Mouse (Mus musculus) heart, embryonic 15.5 days (tissue): ENCODE data around the gene Scpep1. TPM values are rescaled to one million over a fixed set of nuclear protein-coding genes. Genes with fewer than 3 reads are reported as not detected.

Experiments used
- ATAC-seq: fragments of 200-750 bp; cut with Nextera tagmentation; replicated peaks from 2 replicates; pipeline ENCODE4 v1.8.0; 2017; ENCODE audit warnings: low read depth, moderate TSS enrichment; ENCODE audit not compliant: insufficient number of reproducible peaks, insufficient read depth, low FRiP score
- H3K27ac ChIP-seq: fragments of 300-500 bp; sonication (generic); 2 replicates; pipeline ENCODE4 v1.5.1; 2015; ENCODE audit warnings: mild to moderate bottlenecking, inconsistent platforms
- H3K27me3 ChIP-seq: fragments of 300-500 bp; sonication (generic); 2 replicates; pipeline ENCODE4 v1.6.1; 2015; ENCODE audit warnings: inconsistent platforms
- H3K36me3 ChIP-seq: fragments of 300-500 bp; sonication (generic); 2 replicates; pipeline ENCODE4 v1.6.1; 2015; ENCODE audit warnings: mild to moderate bottlenecking, inconsistent platforms
- H3K4me1 ChIP-seq: fragments of 300-500 bp; sonication (generic); replicated peaks from 2 replicates; pipeline ENCODE4 v1.6.1; 2015; ENCODE audit warnings: inconsistent platforms
- H3K4me2 ChIP-seq: fragments of 300-500 bp; sonication (generic); 2 replicates; pipeline ENCODE4 v1.6.1; 2015; ENCODE audit warnings: inconsistent platforms, mild to moderate bottlenecking, moderate library complexity
- H3K4me3 ChIP-seq: fragments of 300-500 bp; sonication (generic); 2 replicates; pipeline ENCODE4 v1.5.1; 2015; ENCODE audit warnings: mild to moderate bottlenecking, inconsistent platforms
- H3K9ac ChIP-seq: fragments of 300-500 bp; sonication (generic); 2 replicates; pipeline ENCODE4 v1.6.1; 2015; ENCODE audit warnings: mild to moderate bottlenecking, inconsistent platforms
- H3K9me3 ChIP-seq: fragments of 300-500 bp; sonication (generic); replicated peaks from 2 replicates; pipeline ENCODE4 v1.6.1; 2016; ENCODE audit warnings: inconsistent platforms
- WGBS: fragments of 180-500 bp; shearing (Covaris S2); methylation state at CpG from one replicate; pipeline ENCODE4 v1.1.7; 2015; ENCODE audit warnings: mixed read lengths; 5-methylcytosine and 5-hydroxymethylcytosine counted together
- polyA plus RNA-seq: library from polyadenylated mRNA; unstranded; fragments of >200 nt; fragmentation: Nextera tagmentation; extraction: Ambion mirVana; gene quantifications from 2 replicates; pipeline ENCODE4 v1.2.1, GENCODE M21; 2015

Gene Scpep1
- polyA plus RNA-seq, 1 experiment from 2014 or later = 44.2 TPM

DNA sequence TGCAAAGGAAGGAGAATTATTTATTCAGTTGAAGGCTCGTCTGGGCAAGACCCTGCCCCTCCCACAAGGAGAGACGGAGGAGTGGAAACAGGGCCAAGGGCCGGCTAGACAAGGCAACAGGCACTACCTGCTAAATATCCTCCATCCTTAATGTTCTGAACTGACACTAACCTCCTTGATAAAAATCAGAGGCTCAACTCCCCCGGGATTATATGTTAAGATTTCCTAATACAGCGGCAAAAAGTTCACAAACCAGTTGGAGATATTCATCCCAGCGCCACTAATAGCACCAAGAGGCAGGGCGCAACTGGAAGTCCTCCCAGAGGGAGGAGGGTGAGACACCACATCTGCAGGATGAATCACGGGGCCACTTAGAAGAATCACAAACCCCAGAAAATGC lies 6.4 kb downstream of the Scpep1 start:
- no peaks in the 10 kb centered on the region for H3K4me1 ChIP-seq
- ATAC-seq = no peak
- WGBS = 78% methylated on average over 8 of the region's 8 CpGs
- H3K4me3 ChIP-seq = no peak overlapping the region
- H3K27me3 ChIP-seq = no peaks in the 10 kb centered on the region
- no peak overlapping the region for H3K4me2 ChIP-seq
- no peak overlapping the region for H3K27ac ChIP-seq
- no peak overlapping the region for H3K9ac ChIP-seq
- no peaks in the 10 kb centered on the region for H3K9me3 ChIP-seq
- peaks cover 10% of the 10 kb centered on the region for H3K36me3 ChIP-seq

DNA sequence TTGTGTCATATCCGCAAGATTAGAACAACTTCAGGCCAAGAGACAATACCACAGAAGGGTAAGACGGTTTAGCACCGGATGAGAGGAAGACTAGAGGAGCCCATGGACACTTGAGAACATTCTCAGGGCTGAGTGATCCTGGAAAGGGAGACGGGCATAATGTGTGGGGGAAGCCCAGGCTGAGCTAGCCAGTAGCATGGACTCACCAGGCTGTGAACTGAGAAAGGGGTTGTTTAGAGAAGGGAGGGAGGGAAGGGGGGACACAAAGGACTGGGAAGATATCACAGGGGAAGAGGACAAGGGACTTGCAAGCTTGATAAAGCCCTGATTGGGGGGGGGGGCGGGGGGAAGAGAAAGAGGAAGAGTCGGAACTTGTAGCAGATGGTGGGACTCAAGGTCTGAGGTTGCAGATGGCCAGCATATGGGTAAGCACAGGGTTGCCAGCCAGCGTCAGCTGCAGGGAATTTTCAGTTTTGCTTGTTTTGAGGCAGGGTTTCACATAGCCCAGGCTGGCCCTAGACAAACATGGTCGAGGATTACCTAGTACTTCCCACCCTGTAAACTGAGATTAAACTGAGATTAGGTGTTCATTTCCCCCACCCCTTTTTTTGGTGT lies 9.2 kb downstream of the Scpep1 start:
- Histone ChIP-seq H3K9ac (no peak overlapping the region), H3K27me3 (no peaks in the 10 kb centered on the region), H3K4me1 (no peaks in the 10 kb centered on the region), H3K4me2 (no peak overlapping the region), H3K27ac (no peak overlapping the region), H3K4me3 (no peak overlapping the region), H3K9me3 (no peaks in the 10 kb centered on the region), H3K36me3 (peaks cover 20% of the 10 kb centered on the region)
- WGBS = 75% methylated on average over 8 of the region's 8 CpGs
- ATAC-seq = no peak

DNA sequence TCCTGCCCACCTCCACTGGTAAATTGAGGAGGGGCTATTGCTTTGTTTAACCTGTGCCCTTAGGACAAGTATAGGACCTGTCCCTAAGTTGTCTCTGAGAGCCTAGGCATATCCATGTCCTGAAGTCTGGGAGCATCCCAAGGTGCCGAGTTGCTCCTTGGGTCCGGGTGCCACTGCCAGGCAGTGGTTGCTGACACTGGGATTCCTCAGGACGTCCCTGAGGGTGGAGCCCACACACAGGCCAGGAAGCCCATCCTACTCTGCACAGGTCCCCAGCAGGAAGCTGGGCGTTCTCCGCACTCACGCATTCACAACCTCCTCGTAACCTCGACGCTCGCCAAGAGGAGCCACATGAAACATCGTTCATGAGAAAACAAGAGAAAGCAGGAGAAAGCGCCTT lies 13.8 kb downstream of the Scpep1 start:
- 79% methylated on average over 12 of the region's 12 CpGs for WGBS
- Histone ChIP-seq H3K9ac (no peak overlapping the region), H3K9me3 (no peaks in the 10 kb centered on the region), H3K36me3 (peaks cover 22% of the 10 kb centered on the region), H3K27ac (no peak overlapping the region), H3K4me3 (no peak overlapping the region), H3K4me2 (no peak overlapping the region), H3K4me1 (no peaks in the 10 kb centered on the region), H3K27me3 (no peaks in the 10 kb centered on the region)
- no peak for ATAC-seq

DNA sequence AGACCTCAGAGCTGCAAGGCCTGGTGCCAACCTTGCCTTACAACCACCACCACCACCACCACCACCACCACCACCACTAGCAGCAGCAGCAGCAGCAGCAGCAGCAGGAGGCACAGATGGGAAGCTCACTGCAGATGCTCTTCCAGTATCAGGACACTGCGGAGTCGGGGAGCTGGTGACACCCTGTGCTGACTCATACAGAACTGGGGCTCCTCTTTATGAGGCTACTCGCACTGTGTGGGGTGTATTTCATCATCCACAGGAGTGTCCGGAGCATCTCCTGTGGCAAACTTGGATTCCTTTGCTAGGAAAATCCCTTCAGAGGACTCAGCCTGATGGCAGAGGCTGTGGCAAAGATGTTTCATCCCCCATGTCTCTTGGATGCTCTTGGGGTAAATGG lies 15.6 kb downstream of the Scpep1 start:
- ATAC-seq = no peak
- Histone ChIP-seq H3K4me3 (no peak overlapping the region), H3K36me3 (peaks cover 19% of the 10 kb centered on the region; the same call in 1 of the 2 replicates), H3K27ac (no peak overlapping the region), H3K9ac (no peak overlapping the region), H3K4me1 (no peaks in the 10 kb centered on the region), H3K4me2 (no peak overlapping the region), H3K9me3 (no peaks in the 10 kb centered on the region), H3K27me3 (no peaks in the 10 kb centered on the region)
- 89% methylated on average over 4 of the region's 4 CpGs for WGBS

DNA sequence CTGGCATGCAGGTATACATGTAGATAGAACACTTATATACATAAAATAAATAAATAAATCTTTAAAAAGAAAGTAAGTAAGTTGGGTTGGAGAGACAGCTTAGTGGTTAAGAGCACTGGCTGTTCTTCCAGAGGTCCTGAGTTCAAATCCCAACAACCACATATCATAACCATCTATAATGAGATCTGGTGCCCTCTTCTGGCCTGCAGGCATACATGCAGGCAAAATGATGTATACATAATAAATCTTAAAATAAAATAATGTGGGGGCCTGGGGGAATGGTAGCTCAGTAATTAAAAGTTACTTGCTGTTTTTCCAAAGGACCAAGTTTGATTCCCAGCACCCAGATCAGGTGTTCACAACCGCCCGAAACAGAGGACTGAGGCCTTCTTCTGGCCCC lies 16.5 kb downstream of the Scpep1 start:
- Histone ChIP-seq H3K4me2 (no peak overlapping the region), H3K27me3 (no peaks in the 10 kb centered on the region), H3K9me3 (no peaks in the 10 kb centered on the region), H3K27ac (no peak overlapping the region), H3K36me3 (peaks cover 11% of the 10 kb centered on the region; the same call in 1 of the 2 replicates), H3K9ac (no peak overlapping the region), H3K4me3 (no peak overlapping the region), H3K4me1 (no peaks in the 10 kb centered on the region)
- WGBS = 92% methylated on average over 2 of the region's 2 CpGs
- no peak for ATAC-seq

DNA sequence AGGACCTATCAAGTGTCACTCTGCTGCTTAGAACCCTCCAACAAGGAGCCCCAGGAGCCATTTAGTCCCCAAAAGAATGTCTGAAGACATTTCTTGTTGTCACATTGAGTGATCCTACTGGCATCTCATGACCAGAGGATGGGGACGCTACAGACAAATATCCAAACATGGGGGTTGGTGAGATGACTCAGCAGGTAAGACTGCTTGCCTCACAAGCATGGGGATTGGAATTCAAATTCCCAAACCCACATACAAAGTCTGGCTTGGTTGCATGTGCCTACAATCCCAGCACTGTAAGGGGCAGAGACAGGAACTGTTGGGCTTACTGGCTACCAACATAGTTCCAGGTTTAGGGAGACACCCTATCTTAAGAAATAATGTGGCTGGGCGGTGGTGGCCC lies 17.4 kb downstream of the Scpep1 start:
- WGBS = 87% methylated on average over 2 of the region's 2 CpGs
- no peak for ATAC-seq
- Histone ChIP-seq H3K4me2 (no peak overlapping the region), H3K4me3 (no peak overlapping the region), H3K9me3 (no peaks in the 10 kb centered on the region), H3K36me3 (peaks cover 8% of the 10 kb centered on the region; the same call in 1 of the 2 replicates), H3K4me1 (no peaks in the 10 kb centered on the region), H3K27ac (no peak overlapping the region), H3K27me3 (no peaks in the 10 kb centered on the region), H3K9ac (no peak overlapping the region)

DNA sequence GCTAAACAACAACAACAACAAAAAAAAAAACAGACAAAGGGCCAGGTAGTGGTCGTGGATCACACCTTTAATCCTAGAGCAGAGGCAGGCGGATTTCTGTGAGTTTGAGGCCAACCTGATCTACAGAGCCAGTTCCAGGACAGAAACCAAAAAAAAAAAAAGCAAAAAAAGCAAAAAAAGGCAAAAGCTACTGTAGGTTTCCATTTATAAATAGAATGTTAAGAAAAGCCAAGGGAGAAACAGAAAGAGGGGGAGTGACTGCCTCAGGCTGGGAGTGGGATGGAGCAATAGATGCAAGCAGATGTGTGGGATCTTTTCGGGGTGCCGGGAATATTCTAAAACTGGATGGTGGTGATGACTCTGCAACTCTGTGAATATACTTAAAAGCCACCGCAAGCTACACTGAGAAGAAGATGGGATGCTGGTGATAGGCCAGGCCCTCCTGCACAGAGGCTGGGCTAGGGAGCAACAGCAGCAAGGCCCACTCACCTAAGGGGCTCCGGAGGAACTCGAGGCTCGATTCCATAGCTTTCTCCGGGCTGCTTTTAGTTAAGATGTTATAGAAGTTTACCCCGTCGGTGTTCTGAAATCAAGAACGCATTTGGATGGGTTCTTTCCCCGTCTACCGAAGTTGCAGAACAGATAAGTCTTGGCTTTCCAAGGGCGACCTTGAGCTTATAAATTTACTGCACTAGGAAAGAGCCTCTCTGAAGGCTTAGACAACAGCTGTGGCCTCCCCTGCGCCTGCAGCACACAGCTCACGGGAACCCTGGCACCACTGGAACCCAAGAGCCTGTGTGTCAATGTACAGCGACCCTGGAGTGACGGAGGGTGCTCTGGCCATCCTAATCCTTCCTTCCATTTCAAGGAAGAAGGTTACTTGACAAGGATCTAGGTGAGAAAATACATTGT lies 20.9 kb downstream of the Scpep1 start:
- Histone ChIP-seq H3K4me2 (no peak overlapping the region), H3K27ac (no peak overlapping the region), H3K27me3 (no peaks in the 10 kb centered on the region), H3K4me3 (no peak overlapping the region), H3K9me3 (no peaks in the 10 kb centered on the region), H3K9ac (no peak overlapping the region), H3K36me3 (peaks cover 14% of the 10 kb centered on the region; the same call in 1 of the 2 replicates), H3K4me1 (no peaks in the 10 kb centered on the region)
- ATAC-seq = no peak
- WGBS = 90% methylated on average over 19 of the region's 19 CpGs

DNA sequence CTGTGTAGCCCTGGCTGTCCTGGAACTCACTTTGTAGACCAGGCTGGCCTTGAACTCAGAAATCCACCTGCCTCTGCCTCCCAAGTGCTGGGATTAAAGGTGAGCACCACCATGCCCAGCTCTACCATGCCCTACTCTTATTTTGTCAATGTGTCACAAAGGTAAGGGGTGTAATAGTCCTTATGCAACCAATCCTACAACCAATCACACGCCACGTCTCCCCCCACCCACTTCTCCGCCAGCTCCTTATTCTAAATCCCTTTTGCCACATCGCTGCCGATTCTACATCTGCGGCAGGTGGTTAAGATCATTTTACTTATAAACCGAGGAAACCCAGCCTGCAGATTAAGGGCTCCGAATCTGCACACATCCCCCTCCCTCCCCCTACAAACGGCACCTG lies 22.2 kb downstream of the Scpep1 start:
- H3K9ac ChIP-seq = no peak overlapping the region
- H3K27ac ChIP-seq = no peak overlapping the region
- no peaks in the 10 kb centered on the region for H3K4me1 ChIP-seq
- peaks cover 23% of the 10 kb centered on the region; the same call in 1 of the 2 replicates for H3K36me3 ChIP-seq
- H3K9me3 ChIP-seq = no peaks in the 10 kb centered on the region
- H3K27me3 ChIP-seq = no peaks in the 10 kb centered on the region
- ATAC-seq = no peak
- H3K4me2 ChIP-seq = no peak overlapping the region
- H3K4me3 ChIP-seq = no peak overlapping the region
- 89% methylated on average over 9 of the region's 9 CpGs for WGBS

DNA sequence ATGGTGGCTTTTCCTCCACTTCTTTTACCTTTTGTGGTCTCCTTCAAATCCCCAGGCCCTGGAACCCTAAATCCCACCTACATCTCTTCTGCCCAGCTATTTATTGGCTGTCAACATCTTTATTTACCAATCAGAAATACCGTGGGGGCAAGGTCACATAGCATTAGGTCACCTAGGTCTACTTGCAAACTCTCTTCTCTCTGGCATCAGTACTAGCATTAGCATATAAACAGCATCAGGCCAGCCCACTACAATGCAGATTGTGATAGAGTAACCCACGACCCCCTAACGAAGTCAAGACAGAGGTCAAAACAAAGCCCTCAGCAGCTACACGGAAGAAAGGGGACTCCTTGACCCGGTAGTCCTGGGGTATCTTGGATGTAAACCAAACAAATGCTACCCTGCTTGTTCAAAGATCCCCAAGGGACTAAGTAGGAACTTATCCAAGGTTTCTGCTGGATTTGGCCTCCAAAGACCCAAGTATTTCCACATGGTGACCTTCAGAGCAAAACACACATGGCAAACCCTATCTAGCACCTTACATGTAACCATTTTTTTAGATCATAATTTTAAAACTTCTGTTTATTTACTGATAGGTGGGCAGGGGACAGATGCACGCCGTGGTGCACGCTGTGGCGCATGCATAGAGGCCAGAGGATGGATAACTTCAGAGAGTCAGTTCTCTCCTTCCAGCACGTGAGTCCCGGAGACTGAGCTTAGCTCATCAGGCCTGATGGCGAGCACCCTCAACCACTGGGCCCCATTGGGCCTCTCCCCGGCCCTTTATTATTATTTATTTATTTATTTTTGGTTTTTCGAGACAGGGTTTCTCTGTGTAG lies 23.4 kb downstream of the Scpep1 start:
- ATAC-seq = no peak
- H3K4me3 ChIP-seq = no peak overlapping the region
- H3K27me3 ChIP-seq = no peaks in the 10 kb centered on the region
- WGBS = 84% methylated on average over 14 of the region's 14 CpGs
- no peaks in the 10 kb centered on the region for H3K4me1 ChIP-seq
- H3K9ac ChIP-seq = no peak overlapping the region
- H3K4me2 ChIP-seq = no peak overlapping the region
- H3K9me3 ChIP-seq = no peaks in the 10 kb centered on the region
- H3K36me3 ChIP-seq = peaks cover 27% of the 10 kb centered on the region; the same call in 1 of the 2 replicates
- no peak overlapping the region for H3K27ac ChIP-seq

DNA sequence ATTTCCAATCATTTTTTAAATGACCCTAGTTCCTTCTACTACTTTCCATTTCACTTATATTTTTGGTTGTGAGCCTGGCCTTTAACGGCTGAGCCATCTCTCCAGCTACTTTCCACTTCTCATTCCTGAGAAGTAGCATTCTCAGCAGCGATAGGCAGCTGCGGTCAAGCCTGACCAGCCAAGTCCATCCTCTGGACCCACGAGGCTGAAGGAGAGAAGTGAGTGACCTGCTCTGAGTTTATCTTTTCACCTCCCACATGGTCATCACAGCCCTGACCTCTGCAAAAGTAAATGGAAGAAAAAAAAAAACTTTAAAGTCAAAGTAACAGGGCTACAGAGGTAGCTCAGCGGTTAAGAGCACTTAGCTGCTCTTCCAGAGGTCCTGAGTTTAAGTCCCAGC lies 28.7 kb downstream of the Scpep1 start:
- H3K27me3 ChIP-seq = no peaks in the 10 kb centered on the region
- no peak overlapping the region for H3K4me3 ChIP-seq
- no peaks in the 10 kb centered on the region for H3K4me1 ChIP-seq
- H3K9me3 ChIP-seq = no peaks in the 10 kb centered on the region
- peaks cover 39% of the 10 kb centered on the region for H3K36me3 ChIP-seq
- H3K4me2 ChIP-seq = no peak overlapping the region
- no peak overlapping the region for H3K9ac ChIP-seq
- ATAC-seq = no peak
- no peak overlapping the region for H3K27ac ChIP-seq
- WGBS = 71% methylated on average over 5 of the region's 5 CpGs

DNA sequence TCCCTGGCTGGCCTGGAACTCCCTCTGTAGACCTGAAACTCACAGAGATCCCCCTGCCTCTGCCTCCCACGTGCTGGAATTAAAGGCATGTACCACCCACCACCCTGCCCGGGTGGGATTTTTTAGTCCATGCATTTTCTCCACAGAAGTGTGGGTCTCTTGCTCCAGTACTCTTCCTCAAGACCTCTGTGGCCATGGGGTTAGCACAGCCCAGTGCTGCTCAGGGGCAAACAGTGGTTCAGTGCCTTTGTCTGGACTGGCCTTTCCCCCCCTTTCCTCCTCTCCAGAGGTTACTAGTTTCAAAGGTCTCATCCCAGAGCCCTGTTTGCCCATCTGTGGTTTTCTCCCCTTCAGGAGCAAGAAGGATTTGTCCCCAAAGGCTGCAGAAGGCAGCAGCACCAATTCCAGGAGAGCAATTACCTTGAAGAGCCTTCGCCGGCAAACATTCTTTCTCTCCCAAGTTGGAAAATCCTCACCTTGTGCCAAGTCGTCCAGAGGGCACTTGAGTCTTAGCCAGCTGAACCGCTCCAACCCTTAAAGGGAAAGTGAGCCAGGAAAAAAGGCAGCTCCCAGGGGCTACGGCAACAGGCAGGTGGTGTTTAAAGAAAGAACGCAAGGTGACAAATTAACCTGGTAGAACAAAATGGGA lies 45.8 kb downstream of the Scpep1 start:
- Histone ChIP-seq H3K27me3 (no peaks in the 10 kb centered on the region), H3K36me3 (no peaks in the 10 kb centered on the region), H3K27ac (peak overlapping the region; percentile 90), H3K9me3 (no peaks in the 10 kb centered on the region), H3K4me3 (no peak overlapping the region), H3K4me2 (peak overlapping the region; percentile 35), H3K4me1 (peaks cover 21% of the 10 kb centered on the region), H3K9ac (no peak overlapping the region)
- WGBS = 57% methylated on average over 8 of the region's 8 CpGs
- no peak; the same call in 1 of the 2 replicates for ATAC-seq
